Mouse (Mus musculus) layer of hippocampus, adult 8-10 months (tissue): ENCODE results near the gene Insl5. TPM values are rescaled to one million over a fixed set of nuclear protein-coding genes. Genes with fewer than 3 reads are reported as not detected.

Experiments used
- DNase-seq, 2 experiments: peaks; one replicate each; pipeline ENCODE4 v3.0.0; 2022; ENCODE audit warnings: low spot score in 2 of 2
- total RNA-seq, 4 experiments: library from RNA; stranded (reverse); gene quantifications; 2 replicates each; pipeline ENCODE4 v1.2.4; 2022

The Insl5 gene
- total RNA-seq = 1 to 10 TPM in 2 of 4 experiments, under 1 TPM in 2; 0.59 to 2.4 (median 0.97) TPM

- DNase-seq = no peak
These were observed at the start of gene Insl5 for GRCm38 (mm10) chr4:103026621-103027020. Gene Insl5 (minus strand): TSS chr4:103026842.

GRCm38 (mm10) chr4:103070631-103071030 lies 44.0 kb upstream of the Insl5 start:
- no peak for DNase-seq

GRCm38 (mm10) chr4:103067906-103068655 lies 41.4 kb upstream of the Insl5 start:
- no peak for DNase-seq

GRCm38 (mm10) chr4:103064976-103065375 lies 38.3 kb upstream of the Insl5 start:
- no peak for DNase-seq

- no peak for DNase-seq
These were observed 37.8 kb upstream of the Insl5 start for GRCm38 (mm10) chr4:103064421-103064820.

- no peak for DNase-seq
These were observed 30.3 kb upstream of the Insl5 start for GRCm38 (mm10) chr4:103056909-103057308.

- DNase-seq = peak in 1 of 2 experiments; percentile 9
These were observed 21.4 kb upstream of the Insl5 start for GRCm38 (mm10) chr4:103048046-103048445.

- no peak for DNase-seq
These were observed 16.4 kb upstream of the Insl5 start for GRCm38 (mm10) chr4:103042997-103043396.

GRCm38 (mm10) chr4:103039838-103040191 lies 13.2 kb upstream of the Insl5 start:
- no peak for DNase-seq

GRCm38 (mm10) chr4:103039103-103039837 lies 12.6 kb upstream of the Insl5 start:
- DNase-seq = no peak

GRCm38 (mm10) chr4:103028177-103029088 lies 1.8 kb upstream of the Insl5 start:
- no peak for DNase-seq

- DNase-seq = no peak
These were observed 1.1 kb upstream of the Insl5 start for GRCm38 (mm10) chr4:103027745-103028144.

- no peak for DNase-seq
These were observed 13.2 kb downstream of the Insl5 start for GRCm38 (mm10) chr4:103013490-103013889.

GRCm38 (mm10) chr4:103011823-103012222 lies 14.8 kb downstream of the Insl5 start:
- DNase-seq = no peak

GRCm38 (mm10) chr4:103010734-103011133 lies 15.9 kb downstream of the Insl5 start:
- DNase-seq = no peak

- no peak for DNase-seq
These were observed 19.7 kb downstream of the Insl5 start for GRCm38 (mm10) chr4:103006943-103007418.

GRCm38 (mm10) chr4:103006266-103006665 lies 20.4 kb downstream of the Insl5 start:
- no peak for DNase-seq

GRCm38 (mm10) chr4:103005190-103005945 lies 21.3 kb downstream of the Insl5 start:
- no peak for DNase-seq

- no peak for DNase-seq
These were observed 22.0 kb downstream of the Insl5 start for GRCm38 (mm10) chr4:103004681-103005080.

GRCm38 (mm10) chr4:102991685-102992084 lies 35.0 kb downstream of the Insl5 start:
- no peak for DNase-seq
